Mouse (Mus musculus) midbrain, postnatal 0 days (tissue): ENCODE results near the gene Kcnj9. TPM values are rescaled to one million over a fixed set of nuclear protein-coding genes. Genes with fewer than 3 reads are reported as not detected.

ENCODE experiments used
- ATAC-seq: fragments of 200-750 bp; cut with Nextera tagmentation; 2 replicates; pipeline ENCODE4 v1.8.0; 2017; ENCODE audit warnings: moderate number of reproducible peaks, mild to moderate bottlenecking, moderate TSS enrichment, moderate library complexity; ENCODE audit not compliant: low FRiP score
- DNase-seq: peaks from one replicate; pipeline ENCODE4 v3.0.0-alpha.2; 2015; ENCODE audit warnings: low spot score
- H3K27ac ChIP-seq: fragments of 300-500 bp; sonication (generic); 2 replicates; pipeline ENCODE4 v1.5.1; 2014; ENCODE audit warnings: low read depth, mild to moderate bottlenecking, low read length, mixed read lengths
- H3K27me3 ChIP-seq: fragments of 300-500 bp; sonication (generic); 2 replicates; pipeline ENCODE4 v1.6.1; 2014; ENCODE audit warnings: low read length, control low read depth, mixed read lengths; ENCODE audit not compliant: insufficient read depth
- H3K36me3 ChIP-seq: fragments of 300-500 bp; sonication (generic); 2 replicates; pipeline ENCODE4 v1.6.1; 2014; ENCODE audit warnings: low read length, control low read depth, mixed read lengths; ENCODE audit not compliant: insufficient read depth
- H3K4me1 ChIP-seq: fragments of 300-500 bp; sonication (generic); 2 replicates; pipeline ENCODE4 v1.6.1; 2014; ENCODE audit warnings: mild to moderate bottlenecking, control low read depth, antibody characterized with exemption, low read length, mixed read lengths; ENCODE audit not compliant: insufficient read depth
- H3K4me2 ChIP-seq: fragments of 300-500 bp; sonication (generic); 2 replicates; pipeline ENCODE4 v1.6.1; 2014; ENCODE audit warnings: low read depth, mild to moderate bottlenecking, low read length, mixed read lengths; ENCODE audit not compliant: poor library complexity, severe bottlenecking
- H3K4me3 ChIP-seq: fragments of 300-500 bp; sonication (generic); 2 replicates; pipeline ENCODE4 v1.5.1; 2014; ENCODE audit warnings: low read depth, mild to moderate bottlenecking, low read length, moderate library complexity
- H3K9ac ChIP-seq: fragments of 300-500 bp; sonication (generic); replicated peaks from 2 replicates; pipeline ENCODE4 v1.6.1; 2014; ENCODE audit warnings: mild to moderate bottlenecking, low read length, moderate library complexity, mixed read lengths; ENCODE audit not compliant: poor library complexity, severe bottlenecking
- H3K9me3 ChIP-seq: fragments of 300-500 bp; sonication (generic); 2 replicates; pipeline ENCODE4 v1.6.1; 2016; ENCODE audit warnings: low read length, control low read depth
- CTCF ChIP-seq: IDR thresholded peaks from 2 replicates; pipeline ENCODE4 v1.5.1; 2016; ENCODE audit warnings: antibody characterized with exemption, mild to moderate bottlenecking
- WGBS: fragments of 180-500 bp; shearing (Covaris S2); extraction: QIAGEN DNeasy Blood & Tissue Kit; methylation state at CpG from one replicate; pipeline ENCODE4 v1.1.7; 2014; 5-methylcytosine and 5-hydroxymethylcytosine counted together
- polyA plus RNA-seq: library from polyadenylated mRNA; unstranded; fragments of >200 nt; fragmentation: Nextera tagmentation; extraction: Ambion mirVana; gene quantifications from 2 replicates; pipeline ENCODE4 v1.2.1, GENCODE M21; 2015
- total RNA-seq: library from RNA; depleted of rRNA; stranded (reverse); fragments of >200 nt; gene quantifications from 2 replicates; pipeline ENCODE4 v1.2.3, GENCODE M21; 2014

Kcnj9 gene
- total and polyA plus RNA-seq, 2 experiments from 2014 or later, result 5.8 to 14.1 TPM

GRCm38 (mm10) chr1:172319346-172319745 is 9.8 kb downstream of the Kcnj9 start:
- Histone ChIP-seq H3K9me3 (no peaks in the 10 kb centered on the region), H3K36me3 (peaks cover 20% of the 10 kb centered on the region), H3K27me3 (no peaks in the 10 kb centered on the region), H3K27ac (no peak overlapping the region), H3K9ac (no peak overlapping the region), H3K4me2 (no peak overlapping the region), H3K4me3 (no peak overlapping the region), H3K4me1 (peaks cover under 1% of the 10 kb centered on the region; the same call in 1 of the 2 replicates)
- no peak for TF ChIP-seq CTCF
- 76% methylated on average over 7 of the region's 7 CpGs for WGBS
- no peak for DNase-seq
- ATAC-seq, result no peak

GRCm38 (mm10) chr1:172318424-172319035 is 10.6 kb downstream of the Kcnj9 start:
- no peaks in the 10 kb centered on the region for H3K9me3 ChIP-seq
- no peak for TF ChIP-seq CTCF
- no peak overlapping the region for H3K4me3 ChIP-seq
- H3K36me3 ChIP-seq, result peaks cover 20% of the 10 kb centered on the region
- no peak for DNase-seq
- H3K4me1 ChIP-seq, result peaks cover 4% of the 10 kb centered on the region; the same call in 1 of the 2 replicates
- WGBS, result 80% methylated on average over 19 of the region's 19 CpGs
- H3K27ac ChIP-seq, result no peak overlapping the region
- no peak overlapping the region for H3K9ac ChIP-seq
- H3K27me3 ChIP-seq, result no peaks in the 10 kb centered on the region
- no peak overlapping the region for H3K4me2 ChIP-seq
- ATAC-seq, result no peak

- Histone ChIP-seq H3K27me3 (no peaks in the 10 kb centered on the region), H3K4me1 (peaks cover 4% of the 10 kb centered on the region; the same call in 1 of the 2 replicates), H3K4me3 (no peak overlapping the region), H3K9me3 (no peaks in the 10 kb centered on the region), H3K9ac (no peak overlapping the region), H3K27ac (no peak overlapping the region), H3K4me2 (no peak overlapping the region), H3K36me3 (peaks cover 20% of the 10 kb centered on the region)
- TF ChIP-seq CTCF, result peak; percentile 8; the same call in 1 of the 2 replicates
- ATAC-seq, result no peak
- WGBS, result 55% methylated on average over 15 of the region's 15 CpGs
- DNase-seq, result no peak
Measured at GRCm38 (mm10) chr1:172317946-172318345, 11.2 kb downstream of the Kcnj9 start.

- Histone ChIP-seq H3K36me3 (peaks cover 20% of the 10 kb centered on the region), H3K9ac (0 out of 2 replicates have a peak overlapping the region, but pooled peaks have one; percentile 13), H3K9me3 (no peaks in the 10 kb centered on the region), H3K4me2 (no peak overlapping the region), H3K4me1 (peaks cover 4% of the 10 kb centered on the region; the same call in 1 of the 2 replicates), H3K27ac (no peak overlapping the region), H3K4me3 (no peak overlapping the region), H3K27me3 (no peaks in the 10 kb centered on the region)
- 67% methylated on average over 18 of the region's 18 CpGs for WGBS
- ATAC-seq (no peak), DNase-seq (no peak)
- no peak for TF ChIP-seq CTCF
Measured at GRCm38 (mm10) chr1:172317431-172317830, 11.7 kb downstream of the Kcnj9 start.

GRCm38 (mm10) chr1:172314911-172315310 is 14.2 kb downstream of the Kcnj9 start:
- no peak for TF ChIP-seq CTCF
- H3K4me2 ChIP-seq, result peak overlapping the region; percentile 5; the same call in 1 of the 2 replicates
- H3K9me3 ChIP-seq, result no peaks in the 10 kb centered on the region
- H3K9ac ChIP-seq, result 0 out of 2 replicates have a peak overlapping the region, but pooled peaks have one; percentile 19
- 18% methylated on average over 3 of the region's 3 CpGs for WGBS
- H3K27me3 ChIP-seq, result no peaks in the 10 kb centered on the region
- DNase-seq (no peak), ATAC-seq (no peak)
- no peak overlapping the region for H3K27ac ChIP-seq
- H3K36me3 ChIP-seq, result peaks cover 20% of the 10 kb centered on the region
- H3K4me1 ChIP-seq, result peaks cover 4% of the 10 kb centered on the region; the same call in 1 of the 2 replicates
- no peak overlapping the region for H3K4me3 ChIP-seq

GRCm38 (mm10) chr1:172313613-172314411 is 15.3 kb downstream of the Kcnj9 start:
- H3K9ac ChIP-seq, result no peak overlapping the region
- H3K4me2 ChIP-seq, result peak overlapping the region; percentile 92
- 60% methylated on average over 10 of the region's 10 CpGs for WGBS
- no peaks in the 10 kb centered on the region for H3K9me3 ChIP-seq
- H3K36me3 ChIP-seq, result peaks cover 13% of the 10 kb centered on the region; the same call in 1 of the 2 replicates
- no peak for ATAC-seq
- H3K4me3 ChIP-seq, result peak overlapping the region; percentile 55; the same call in 1 of the 2 replicates
- H3K4me1 ChIP-seq, result peaks cover 4% of the 10 kb centered on the region; the same call in 1 of the 2 replicates
- DNase-seq, result no peak
- H3K27ac ChIP-seq, result no peak overlapping the region
- TF ChIP-seq CTCF, result no peak
- H3K27me3 ChIP-seq, result no peaks in the 10 kb centered on the region
